Mouse (Mus musculus) brain, embryonic 14.5 days (tissue): ENCODE data around the gene Adssl1.

Source experiments
- CTCF ChIP-seq: fragments of 200-500 bp; IDR thresholded peaks from 2 replicates; pipeline ENCODE4 v1.5.1; 2012; ENCODE audit warnings: inconsistent platforms, mild to moderate bottlenecking, moderate library complexity, borderline replicate concordance; ENCODE audit not compliant: insufficient read depth, insufficient read length; ENCODE audit errors: extremely low read depth
- POLR2A ChIP-seq: fragments of 200-500 bp; IDR thresholded peaks from 2 replicates; pipeline ENCODE4 v1.6.1; 2012; ENCODE audit warnings: mild to moderate bottlenecking, inconsistent platforms, borderline replicate concordance; ENCODE audit not compliant: poor library complexity, insufficient read depth, insufficient read length, severe bottlenecking; ENCODE audit errors: extremely low read depth

GRCm38 (mm10) chr12:112578296-112579090 is 41.4 kb upstream of the Adssl1 start:
- no peak for TF ChIP-seq CTCF
- no peak for TF ChIP-seq POLR2A
